Mouse (Mus musculus) CH12.LX (cell line): ENCODE data around the gene Fxyd2.

ENCODE experiments used
- CTCF ChIP-seq, 2 experiments: IDR thresholded peaks in 1 of 2; conservative IDR thresholded peaks in 1 of 2; 2 replicates each; pipeline ENCODE4 v1.5.1; 2011 to 2012; ENCODE audit warnings: low read depth in 2 of 2, low read length in 2 of 2, improper control_type of control experiment in 1 of 2, inconsistent platforms in 1 of 2, mild to moderate bottlenecking in 1 of 2, moderate library complexity in 1 of 2
- POLR2A ChIP-seq: IDR thresholded peaks from 2 replicates; pipeline ENCODE4 v1.6.1; 2011; ENCODE audit warnings: low read depth, mild to moderate bottlenecking, improper control_type of control experiment, low read length
- POLR2AphosphoS2 ChIP-seq: IDR thresholded peaks from 2 replicates; pipeline ENCODE4 v1.6.1; 2011; ENCODE audit warnings: low read depth, low read length, improper control_type of control experiment
- USF1 ChIP-seq: IDR thresholded peaks from 2 replicates; pipeline ENCODE4 v1.6.1; 2014; ENCODE audit warnings: low read depth, mild to moderate bottlenecking, inconsistent platforms, low read length, improper control_type of control experiment

DNA sequence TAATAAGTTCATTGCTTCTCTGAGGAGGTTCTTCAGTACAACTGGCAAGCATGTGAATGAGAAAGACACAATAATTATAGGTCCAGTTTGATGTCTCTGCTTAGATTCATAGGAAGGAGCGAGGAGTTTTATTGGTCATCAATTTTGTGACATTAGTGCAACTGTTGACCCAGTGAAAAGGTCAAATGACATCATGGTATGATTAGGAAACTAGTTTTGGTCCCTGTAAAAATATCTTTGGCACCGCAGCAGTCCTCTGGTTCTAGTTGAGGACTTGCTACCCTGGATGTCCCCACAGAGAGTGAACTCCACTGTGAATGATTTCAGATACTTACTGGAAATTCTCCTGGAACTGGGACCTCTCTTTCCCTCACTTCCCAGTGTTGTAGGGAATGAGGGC is 44.3 kb upstream of the Fxyd2 start:
- TF ChIP-seq USF1 (no peak), CTCF (conservative IDR thresholded peaks at IDR 0.05 in 1 of 2, IDR thresholded peaks at IDR 0.05 in 1 of 2; ENCODE audit: low read depth in 2 of 2, low read length in 2 of 2) (no peak), POLR2A (no peak), POLR2AphosphoS2 (no peak)
